Mouse (Mus musculus) embryonic fibroblast, embryonic 13.5 days (primary cell): ENCODE data around the gene Stag1.

Experiments used
- CTCF ChIP-seq: IDR thresholded peaks from 2 replicates; pipeline ENCODE4 v1.5.1; 2011; ENCODE audit warnings: mild to moderate bottlenecking, control low read depth, low read length, moderate library complexity, borderline replicate concordance; ENCODE audit not compliant: insufficient read depth
- POLR2A ChIP-seq: IDR thresholded peaks from 2 replicates; pipeline ENCODE4 v1.6.1; 2011; ENCODE audit warnings: low read depth, mild to moderate bottlenecking, control low read depth, low read length, moderate library complexity

DNA sequence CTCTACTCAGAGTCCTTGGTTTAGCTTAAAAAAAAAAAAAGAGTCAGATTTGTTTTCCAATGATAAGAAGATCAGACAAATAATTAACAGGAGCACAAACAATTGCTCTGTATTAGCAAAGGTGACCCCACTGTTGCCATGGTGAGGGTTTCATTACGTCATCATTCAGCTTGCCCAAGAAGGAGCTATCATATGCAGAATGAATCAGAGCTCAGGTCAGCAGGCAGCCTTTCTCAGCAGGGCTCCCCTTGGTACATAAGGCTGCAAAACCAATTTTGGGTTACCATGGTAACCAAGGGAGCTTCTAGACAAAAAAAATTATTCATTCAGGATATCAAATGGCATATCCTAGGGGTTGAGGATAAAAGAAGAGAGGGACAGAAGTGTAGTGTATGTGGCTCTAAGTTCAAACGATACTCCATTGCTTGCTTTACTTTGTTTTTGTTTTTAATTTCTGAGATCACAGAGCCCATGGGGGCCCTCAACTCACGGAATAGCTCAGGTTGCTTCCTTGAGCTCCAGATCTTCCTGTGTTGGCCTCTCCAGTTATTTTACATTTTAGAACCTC is 2.2 kb downstream of the Stag1 start:
- TF ChIP-seq POLR2A (no peak), CTCF (no peak)
